Comparison of ENCODE assay signal across 8 mouse cellular contexts in the genomic region with DNA sequence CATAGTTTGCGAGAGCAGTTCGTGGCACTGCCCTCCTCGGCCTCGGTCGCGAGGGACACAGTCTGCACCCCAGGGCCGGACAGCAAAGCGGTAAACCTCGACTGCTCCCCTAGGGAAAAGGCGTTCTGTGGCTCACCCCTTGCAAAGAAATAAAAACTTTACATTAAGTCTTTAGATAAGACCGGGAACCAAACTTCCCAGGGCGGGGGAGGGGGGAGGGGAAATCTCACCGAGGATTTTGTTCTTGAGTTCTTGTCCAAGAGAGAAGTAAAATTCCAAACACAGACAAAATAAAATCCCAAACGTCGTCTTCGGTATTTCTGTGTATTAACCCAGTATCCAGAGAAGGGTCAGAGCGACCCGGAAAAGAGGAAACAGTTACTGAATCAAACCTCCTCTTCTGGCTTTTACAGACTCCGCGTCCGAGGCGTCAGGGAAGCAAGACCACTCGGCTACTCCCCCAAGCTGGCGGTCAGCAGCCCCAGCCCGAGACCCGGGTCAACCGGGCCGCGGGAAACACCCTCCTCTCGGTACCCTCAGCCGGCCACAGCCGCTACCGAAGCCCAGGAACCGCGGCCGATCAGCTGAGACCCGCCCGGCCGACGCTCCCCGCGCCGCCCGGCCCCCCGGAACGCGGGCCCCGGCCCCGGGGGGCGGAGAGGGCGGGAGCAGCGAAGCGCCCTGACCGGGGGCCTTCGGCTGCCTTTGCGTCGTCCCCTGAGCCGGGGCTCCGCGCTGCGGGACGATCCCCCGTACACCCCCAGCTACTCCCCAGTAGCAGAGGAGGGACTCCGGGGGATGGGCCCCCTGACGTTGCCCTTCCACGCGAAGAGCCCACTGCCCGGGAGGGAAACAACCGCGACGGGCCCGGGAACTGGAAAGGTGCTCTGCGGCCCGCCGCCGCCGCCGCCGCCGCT. TPM values are rescaled to one million over a fixed set of nuclear protein-coding genes. Genes with fewer than 3 reads are reported as not detected.
DNase-seq lines count a peak whose midpoint lies in the region; ATAC-seq and TF ChIP-seq lines count a peak whose summit lies in the region.

No protein-coding gene starts in this region.

- peaks cover 15% of the 10 kb centered on the region for H3K36me3 ChIP-seq in embryonic facial prominence, embryonic 14.5 days (ENCODE audit: control insufficient read depth, insufficient read depth, low read length)
- H3K36me3 ChIP-seq in heart, embryonic 12.5 days, result peaks cover 14% of the 10 kb centered on the region
- H3K36me3 ChIP-seq in liver, postnatal 0 days (replicated peaks; ENCODE audit: insufficient read depth, low read length), result peaks cover 9% of the 10 kb centered on the region
- H3K36me3 ChIP-seq in neural tube, embryonic 14.5 days (ENCODE audit: control insufficient read depth, insufficient read depth, low read length), result no peaks in the 10 kb centered on the region

- H3K27ac ChIP-seq in embryonic facial prominence, embryonic 14.5 days (replicated peaks; ENCODE audit: low read depth, low read length), result peak overlapping the region; percentile 95
- peak overlapping the region; percentile 97 for H3K27ac ChIP-seq in heart, embryonic 12.5 days (ENCODE audit: poor library complexity, severe bottlenecking)
- H3K27ac ChIP-seq in liver, postnatal 0 days (ENCODE audit: low read depth), result peak overlapping the region; percentile 96
- peak overlapping the region; percentile 96 for H3K27ac ChIP-seq in neural tube, embryonic 14.5 days (ENCODE audit: low read depth, low read length)

- H3K4me3 ChIP-seq in embryonic facial prominence, embryonic 14.5 days (ENCODE audit: low read depth, low read length), result peak overlapping the region; percentile 100
- H3K4me3 ChIP-seq in heart, embryonic 12.5 days, result peak overlapping the region; percentile 84
- H3K4me3 ChIP-seq in liver, postnatal 0 days (ENCODE audit: low read depth, low read length), result peak overlapping the region; percentile 100
- peak overlapping the region; percentile 100 for H3K4me3 ChIP-seq in neural tube, embryonic 14.5 days (ENCODE audit: low read depth, low read length)

- H3K27me3 ChIP-seq in embryonic facial prominence, embryonic 14.5 days (replicated peaks; ENCODE audit: control insufficient read depth, insufficient read depth, low read length), result no peaks in the 10 kb centered on the region
- H3K27me3 ChIP-seq in heart, embryonic 12.5 days (replicated peaks), result no peaks in the 10 kb centered on the region
- no peaks in the 10 kb centered on the region for H3K27me3 ChIP-seq in liver, postnatal 0 days (ENCODE audit: insufficient read depth, low read length)
- H3K27me3 ChIP-seq in neural tube, embryonic 14.5 days (ENCODE audit: control insufficient read depth, insufficient read depth, low read length), result no peaks in the 10 kb centered on the region

- H3K4me2 ChIP-seq in embryonic facial prominence, embryonic 14.5 days (ENCODE audit: low read depth, low read length), result peak overlapping the region; percentile 79
- peak overlapping the region; percentile 85 for H3K4me2 ChIP-seq in heart, embryonic 12.5 days
- peak overlapping the region; percentile 72 for H3K4me2 ChIP-seq in liver, postnatal 0 days (ENCODE audit: low read depth, low read length)
- peak overlapping the region; percentile 93 for H3K4me2 ChIP-seq in neural tube, embryonic 14.5 days (ENCODE audit: low read depth, low read length)

- H3K9me3 ChIP-seq in embryonic facial prominence, embryonic 14.5 days (ENCODE audit: control insufficient read depth, low read length), result no peaks in the 10 kb centered on the region
- no peaks in the 10 kb centered on the region for H3K9me3 ChIP-seq in heart, embryonic 12.5 days (replicated peaks)
- no peaks in the 10 kb centered on the region for H3K9me3 ChIP-seq in liver, postnatal 0 days (ENCODE audit: low read length)
- no peaks in the 10 kb centered on the region for H3K9me3 ChIP-seq in neural tube, embryonic 14.5 days (ENCODE audit: control insufficient read depth, low read length)

- under 1% methylated on average over 35 of the region's 80 CpGs for WGBS in embryonic facial prominence, embryonic 14.5 days
- under 1% methylated on average over 80 of the region's 80 CpGs for WGBS in heart, embryonic 12.5 days
- under 1% methylated on average over 55 of the region's 80 CpGs for WGBS in liver, postnatal 0 days (ENCODE audit: insufficient replicate concordance)
- 0% methylated on average over 67 of the region's 80 CpGs for WGBS in neural tube, embryonic 14.5 days

- DNase-seq in 3134 (ENCODE audit: extremely low read depth, insufficient read length, low spot score), result peak; percentile 34
- peak; percentile 55 for DNase-seq in adrenal gland, postnatal 14 days
- DNase-seq in embryonic facial prominence, embryonic 14.5 days (ENCODE audit: low spot score), result peak; percentile 16
- DNase-seq in kidney, postnatal 14 days, result peak; percentile 41
- peak; percentile 59 for DNase-seq in liver, postnatal 0 days
- DNase-seq in thymus, adult 18-20 months, result peak; percentile 40 to 46

- no peak for TF ChIP-seq CTCF in liver, postnatal 0 days (IDR thresholded peaks at IDR 0.05; ENCODE audit: low read depth)

- ATAC-seq in embryonic facial prominence, embryonic 14.5 days (ENCODE audit: low read depth), result peak; percentile 19
- peak; percentile 36 for ATAC-seq in heart, embryonic 12.5 days (ENCODE audit: insufficient number of reproducible peaks, low FRiP score)
- peak; percentile 8 for ATAC-seq in liver, postnatal 0 days
- ATAC-seq in neural tube, embryonic 14.5 days (ENCODE audit: low read depth), result peak; percentile 44

- peak overlapping the region; percentile 99 for H3K9ac ChIP-seq in embryonic facial prominence, embryonic 14.5 days (ENCODE audit: low read depth, low read length)
- H3K9ac ChIP-seq in heart, embryonic 12.5 days, result peak overlapping the region; percentile 98
- H3K9ac ChIP-seq in liver, postnatal 0 days (replicated peaks), result peak overlapping the region; percentile 99
- H3K9ac ChIP-seq in neural tube, embryonic 14.5 days (replicated peaks; ENCODE audit: low read depth, low read length), result peak overlapping the region; percentile 97

- H3K4me1 ChIP-seq in embryonic facial prominence, embryonic 14.5 days (ENCODE audit: control insufficient read depth, insufficient read depth, low read length), result peaks cover 12% of the 10 kb centered on the region
- peaks cover 13% of the 10 kb centered on the region for H3K4me1 ChIP-seq in heart, embryonic 12.5 days (replicated peaks)
- peaks cover 21% of the 10 kb centered on the region for H3K4me1 ChIP-seq in liver, postnatal 0 days (ENCODE audit: insufficient read depth)
- H3K4me1 ChIP-seq in neural tube, embryonic 14.5 days (ENCODE audit: control insufficient read depth, insufficient read depth, low read length), result peaks cover 25% of the 10 kb centered on the region

- no peak for TF ChIP-seq EP300 in liver, postnatal 0 days (IDR thresholded peaks at IDR 0.05; ENCODE audit: low read depth)

RNA-seq across cellular contexts. Expression of a gene that starts 1.7 kb away (rescaled TPM):
- 96.2 and 111 TPM in 2 replicates for total RNA-seq in adrenal gland, postnatal 14 days (2021)
- 48.3 and 52.6 TPM in 2 replicates for polyA plus RNA-seq in embryonic facial prominence, embryonic 14.5 days (2014; fragmentation: Nextera tagmentation; extraction: Ambion mirVana)
- 50.9 and 57.7 TPM in 2 replicates for polyA plus RNA-seq in heart, embryonic 12.5 days (2016; fragmentation: Nextera tagmentation; extraction: Ambion mirVana)
- 7.8 and 8.5 TPM in 2 replicates for polyA plus RNA-seq in liver, postnatal 0 days (2015; fragmentation: Nextera tagmentation; extraction: Ambion mirVana)
- 39.1 and 46.3 TPM in 2 replicates for polyA plus RNA-seq in neural tube, embryonic 14.5 days (2014; fragmentation: Nextera tagmentation; extraction: Ambion mirVana)

RNA-seq across cellular contexts. Expression of a gene that starts 42.9 kb away (rescaled TPM):
- 14.1 and 17.3 TPM in 2 replicates for total RNA-seq in adrenal gland, postnatal 14 days (2021)
- 30.0 and 40.4 TPM in 2 replicates for polyA plus RNA-seq in embryonic facial prominence, embryonic 14.5 days (2014; fragmentation: Nextera tagmentation; extraction: Ambion mirVana)
- 23.8 and 25.6 TPM in 2 replicates for polyA plus RNA-seq in heart, embryonic 12.5 days (2016; fragmentation: Nextera tagmentation; extraction: Ambion mirVana)
- 14.8 and 19.0 TPM in 2 replicates for polyA plus RNA-seq in liver, postnatal 0 days (2015; fragmentation: Nextera tagmentation; extraction: Ambion mirVana)
- 2.6 and 6.1 TPM in 2 replicates for polyA plus RNA-seq in neural tube, embryonic 14.5 days (2014; fragmentation: Nextera tagmentation; extraction: Ambion mirVana)

Comparison
In these comparisons a context has a peak if more than half of its experiments do, and no peak if none do; other contexts are left out.
1. Peak in every context shown above with its lines: DNase-seq, ATAC-seq, H3K4me3 ChIP-seq and H3K27ac ChIP-seq.